Mouse (Mus musculus) heart, embryonic 15.5 days (tissue): ENCODE results near the gene Gpr157. TPM values are rescaled to one million over a fixed set of nuclear protein-coding genes. Genes with fewer than 3 reads are reported as not detected.
A peak's percentile ranks its signal among the peaks of the same experiment; 100 is the strongest.

ENCODE experiments used
- ATAC-seq: fragments of 200-750 bp; cut with Nextera tagmentation; replicated peaks from 2 replicates; pipeline ENCODE4 v1.8.0; 2017; ENCODE audit warnings: low read depth, moderate TSS enrichment; ENCODE audit not compliant: insufficient number of reproducible peaks, insufficient read depth, low FRiP score
- H3K27ac ChIP-seq: fragments of 300-500 bp; sonication (generic); 2 replicates; pipeline ENCODE4 v1.5.1; 2015; ENCODE audit warnings: mild to moderate bottlenecking, inconsistent platforms
- H3K27me3 ChIP-seq: fragments of 300-500 bp; sonication (generic); 2 replicates; pipeline ENCODE4 v1.6.1; 2015; ENCODE audit warnings: inconsistent platforms
- H3K36me3 ChIP-seq: fragments of 300-500 bp; sonication (generic); 2 replicates; pipeline ENCODE4 v1.6.1; 2015; ENCODE audit warnings: mild to moderate bottlenecking, inconsistent platforms
- H3K4me1 ChIP-seq: fragments of 300-500 bp; sonication (generic); replicated peaks from 2 replicates; pipeline ENCODE4 v1.6.1; 2015; ENCODE audit warnings: inconsistent platforms
- H3K4me2 ChIP-seq: fragments of 300-500 bp; sonication (generic); 2 replicates; pipeline ENCODE4 v1.6.1; 2015; ENCODE audit warnings: inconsistent platforms, mild to moderate bottlenecking, moderate library complexity
- H3K4me3 ChIP-seq: fragments of 300-500 bp; sonication (generic); 2 replicates; pipeline ENCODE4 v1.5.1; 2015; ENCODE audit warnings: mild to moderate bottlenecking, inconsistent platforms
- H3K9ac ChIP-seq: fragments of 300-500 bp; sonication (generic); 2 replicates; pipeline ENCODE4 v1.6.1; 2015; ENCODE audit warnings: mild to moderate bottlenecking, inconsistent platforms
- H3K9me3 ChIP-seq: fragments of 300-500 bp; sonication (generic); replicated peaks from 2 replicates; pipeline ENCODE4 v1.6.1; 2016; ENCODE audit warnings: inconsistent platforms
- WGBS: fragments of 180-500 bp; shearing (Covaris S2); methylation state at CpG from one replicate; pipeline ENCODE4 v1.1.7; 2015; ENCODE audit warnings: mixed read lengths; 5-methylcytosine and 5-hydroxymethylcytosine counted together
- polyA plus RNA-seq: library from polyadenylated mRNA; unstranded; fragments of >200 nt; fragmentation: Nextera tagmentation; extraction: Ambion mirVana; gene quantifications from 2 replicates; pipeline ENCODE4 v1.2.1, GENCODE M21; 2015

Gene Gpr157
- polyA plus RNA-seq, 1 experiment from 2014 or later: 3.1 TPM

- ATAC-seq: no peak
- H3K9ac ChIP-seq: no peak overlapping the region
- no peak overlapping the region for H3K4me2 ChIP-seq
- no peak overlapping the region for H3K4me3 ChIP-seq
- H3K4me1 ChIP-seq: peaks cover 22% of the 10 kb centered on the region
- H3K36me3 ChIP-seq: no peaks in the 10 kb centered on the region
- no peaks in the 10 kb centered on the region for H3K9me3 ChIP-seq
- WGBS: 75% methylated on average over 8 of the region's 8 CpGs
- no peak overlapping the region for H3K27ac ChIP-seq
- H3K27me3 ChIP-seq: peaks cover 33% of the 10 kb centered on the region
These were observed 35.7 kb upstream of the Gpr157 start for GRCm38 (mm10) chr4:150051514-150051913.

- WGBS: 94% methylated on average over 3 of the region's 3 CpGs
- peaks cover 21% of the 10 kb centered on the region for H3K4me1 ChIP-seq
- H3K9me3 ChIP-seq: no peaks in the 10 kb centered on the region
- no peak for ATAC-seq
- no peak overlapping the region for H3K4me3 ChIP-seq
- peaks cover 31% of the 10 kb centered on the region for H3K27me3 ChIP-seq
- H3K9ac ChIP-seq: no peak overlapping the region
- no peak overlapping the region for H3K27ac ChIP-seq
- no peak overlapping the region for H3K4me2 ChIP-seq
- no peaks in the 10 kb centered on the region for H3K36me3 ChIP-seq
These were observed 34.8 kb upstream of the Gpr157 start for GRCm38 (mm10) chr4:150052380-150052779.

- 0 out of 2 replicates have a peak, but pooled peaks cover 3% of the 10 kb centered on the region for H3K27me3 ChIP-seq
- WGBS: 84% methylated on average over 7 of the region's 7 CpGs
- H3K9ac ChIP-seq: no peak overlapping the region
- H3K4me1 ChIP-seq: 0 out of 2 replicates have a peak, but pooled peaks cover 4% of the 10 kb centered on the region
- no peak overlapping the region for H3K4me3 ChIP-seq
- ATAC-seq: no peak
- H3K4me2 ChIP-seq: no peak overlapping the region
- H3K9me3 ChIP-seq: no peaks in the 10 kb centered on the region
- H3K36me3 ChIP-seq: no peaks in the 10 kb centered on the region
- H3K27ac ChIP-seq: no peak overlapping the region
These were observed 31.0 kb upstream of the Gpr157 start for GRCm38 (mm10) chr4:150056171-150056570.

GRCm38 (mm10) chr4:150057722-150058121 lies 29.4 kb upstream of the Gpr157 start:
- WGBS: 92% methylated on average over 12 of the region's 12 CpGs
- no peak overlapping the region for H3K9ac ChIP-seq
- no peaks in the 10 kb centered on the region for H3K36me3 ChIP-seq
- H3K9me3 ChIP-seq: no peaks in the 10 kb centered on the region
- ATAC-seq: no peak
- no peak overlapping the region for H3K4me2 ChIP-seq
- no peak overlapping the region for H3K4me3 ChIP-seq
- 0 out of 2 replicates have a peak, but pooled peaks cover 3% of the 10 kb centered on the region for H3K27me3 ChIP-seq
- H3K27ac ChIP-seq: no peak overlapping the region
- H3K4me1 ChIP-seq: 0 out of 2 replicates have a peak, but pooled peaks cover 4% of the 10 kb centered on the region

- no peak overlapping the region for H3K4me2 ChIP-seq
- no peak overlapping the region for H3K9ac ChIP-seq
- no peak overlapping the region for H3K4me3 ChIP-seq
- H3K27ac ChIP-seq: no peak overlapping the region
- ATAC-seq: no peak
- 0 out of 2 replicates have a peak, but pooled peaks cover 3% of the 10 kb centered on the region for H3K27me3 ChIP-seq
- no peaks in the 10 kb centered on the region for H3K36me3 ChIP-seq
- H3K4me1 ChIP-seq: 0 out of 2 replicates have a peak, but pooled peaks cover 2% of the 10 kb centered on the region
- no peaks in the 10 kb centered on the region for H3K9me3 ChIP-seq
- WGBS: 73% methylated on average over 9 of the region's 9 CpGs
These were observed 27.2 kb upstream of the Gpr157 start for GRCm38 (mm10) chr4:150059841-150060468.

GRCm38 (mm10) chr4:150060469-150061170 lies 26.5 kb upstream of the Gpr157 start:
- Histone ChIP-seq H3K9me3 (no peaks in the 10 kb centered on the region), H3K36me3 (no peaks in the 10 kb centered on the region), H3K4me1 (0 out of 2 replicates have a peak, but pooled peaks cover 2% of the 10 kb centered on the region), H3K27me3 (0 out of 2 replicates have a peak, but pooled peaks cover 3% of the 10 kb centered on the region), H3K9ac (no peak overlapping the region), H3K4me2 (no peak overlapping the region), H3K4me3 (no peak overlapping the region), H3K27ac (no peak overlapping the region)
- 70% methylated on average over 23 of the region's 23 CpGs for WGBS
- ATAC-seq: no peak

GRCm38 (mm10) chr4:150061432-150062225 lies 25.5 kb upstream of the Gpr157 start:
- no peaks in the 10 kb centered on the region for H3K9me3 ChIP-seq
- WGBS: 79% methylated on average over 16 of the region's 16 CpGs
- no peak overlapping the region for H3K4me2 ChIP-seq
- no peaks in the 10 kb centered on the region for H3K36me3 ChIP-seq
- no peak for ATAC-seq
- H3K27ac ChIP-seq: no peak overlapping the region
- 0 out of 2 replicates have a peak, but pooled peaks cover 3% of the 10 kb centered on the region for H3K27me3 ChIP-seq
- 0 out of 2 replicates have a peak, but pooled peaks cover 2% of the 10 kb centered on the region for H3K4me1 ChIP-seq
- H3K4me3 ChIP-seq: no peak overlapping the region
- H3K9ac ChIP-seq: no peak overlapping the region

- H3K27me3 ChIP-seq: 0 out of 2 replicates have a peak, but pooled peaks cover 3% of the 10 kb centered on the region
- H3K4me2 ChIP-seq: no peak overlapping the region
- no peak overlapping the region for H3K27ac ChIP-seq
- H3K4me1 ChIP-seq: peaks cover 12% of the 10 kb centered on the region
- H3K36me3 ChIP-seq: no peaks in the 10 kb centered on the region
- 80% methylated on average over 17 of the region's 17 CpGs for WGBS
- H3K9ac ChIP-seq: no peak overlapping the region
- H3K9me3 ChIP-seq: no peaks in the 10 kb centered on the region
- H3K4me3 ChIP-seq: no peak overlapping the region
- ATAC-seq: no peak
These were observed 20.4 kb upstream of the Gpr157 start for GRCm38 (mm10) chr4:150066706-150067323.

GRCm38 (mm10) chr4:150068216-150068615 lies 18.9 kb upstream of the Gpr157 start:
- H3K4me1 ChIP-seq: peaks cover 12% of the 10 kb centered on the region
- no peaks in the 10 kb centered on the region for H3K36me3 ChIP-seq
- H3K27me3 ChIP-seq: no peaks in the 10 kb centered on the region
- ATAC-seq: no peak
- no peak overlapping the region for H3K4me3 ChIP-seq
- 76% methylated on average over 12 of the region's 12 CpGs for WGBS
- no peak overlapping the region for H3K9ac ChIP-seq
- H3K9me3 ChIP-seq: no peaks in the 10 kb centered on the region
- H3K4me2 ChIP-seq: no peak overlapping the region
- no peak overlapping the region for H3K27ac ChIP-seq

GRCm38 (mm10) chr4:150070136-150070535 lies 17.0 kb upstream of the Gpr157 start:
- Histone ChIP-seq H3K27me3 (no peaks in the 10 kb centered on the region), H3K4me2 (no peak overlapping the region), H3K36me3 (no peaks in the 10 kb centered on the region), H3K4me3 (no peak overlapping the region), H3K27ac (peak overlapping the region; percentile 34; the same call in 1 of the 2 replicates), H3K9ac (no peak overlapping the region), H3K4me1 (peaks cover 12% of the 10 kb centered on the region), H3K9me3 (no peaks in the 10 kb centered on the region)
- WGBS: 27% methylated on average over 8 of the region's 8 CpGs
- peak; percentile 49; the same call in 1 of the 2 replicates for ATAC-seq
